Mouse (Mus musculus) ovary, adult 18-20 months (tissue): Measurements from ENCODE around the gene Lmo3.

Experiments
- DNase-seq: peaks from one replicate; pipeline ENCODE4 v3.0.0; 2022; ENCODE audit warnings: low spot score, mixed read lengths

Gene Lmo3

DNA sequence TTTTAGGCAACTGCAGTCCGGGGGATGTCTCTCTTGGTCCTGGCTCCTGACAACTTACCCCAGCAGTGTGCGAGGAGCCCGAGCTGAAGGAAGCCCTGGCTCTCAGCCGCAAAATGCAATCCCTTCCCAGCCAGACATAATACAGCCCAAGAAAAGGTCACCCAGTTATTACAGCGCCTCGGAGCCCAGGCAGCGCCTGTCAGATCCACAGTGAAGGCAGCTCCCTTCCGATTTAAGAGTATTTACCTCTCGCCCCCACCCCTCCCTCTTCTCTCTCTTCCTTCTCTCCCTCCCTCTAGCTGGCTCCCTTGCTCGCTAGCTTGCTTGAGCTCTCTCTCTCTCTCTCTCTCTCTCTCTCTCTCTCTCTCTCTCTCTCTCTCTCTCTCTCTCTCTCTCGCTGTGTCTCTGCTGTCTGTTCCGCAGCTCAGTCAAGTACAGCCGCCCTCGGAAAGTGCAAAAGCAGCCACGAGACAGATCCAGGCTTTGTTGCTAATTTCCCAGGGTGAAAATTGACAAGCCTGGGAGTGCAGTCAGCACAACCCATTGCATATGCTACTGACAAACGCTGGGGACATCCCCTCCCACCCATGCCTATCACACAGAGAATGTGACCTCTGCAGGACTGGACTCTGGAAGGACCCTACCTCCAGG lies 159.0 kb downstream of the Lmo3 start:
- DNase-seq = no peak

DNA sequence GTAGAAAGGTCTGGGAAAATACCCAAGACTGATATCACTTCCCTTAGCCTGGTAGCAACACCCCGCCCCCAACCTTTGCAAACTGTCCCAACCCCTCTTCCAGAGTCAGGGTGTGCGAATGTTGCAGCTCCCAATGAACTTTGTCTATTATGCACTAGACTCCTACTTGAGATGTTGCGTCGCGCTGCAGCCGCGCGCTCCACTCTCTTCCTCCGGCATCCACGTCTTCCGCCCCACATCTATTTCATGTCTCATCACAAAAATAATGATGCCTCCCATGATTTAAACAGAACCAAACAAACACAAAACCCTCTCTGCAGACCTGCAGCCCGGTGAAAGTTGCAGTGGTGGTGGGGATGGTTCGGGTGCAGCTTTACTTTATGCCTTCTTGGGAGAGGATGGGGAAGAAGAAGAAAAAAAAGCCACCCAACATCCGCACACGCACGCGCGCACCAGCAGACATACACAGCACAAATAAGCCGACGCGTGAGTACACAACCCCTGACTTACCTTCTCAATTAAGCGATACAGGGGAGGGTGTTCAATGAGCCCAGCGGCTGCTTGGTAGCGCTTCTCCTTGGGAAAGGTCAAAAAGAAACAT lies 159.7 kb downstream of the Lmo3 start:
- DNase-seq = no peak

DNA sequence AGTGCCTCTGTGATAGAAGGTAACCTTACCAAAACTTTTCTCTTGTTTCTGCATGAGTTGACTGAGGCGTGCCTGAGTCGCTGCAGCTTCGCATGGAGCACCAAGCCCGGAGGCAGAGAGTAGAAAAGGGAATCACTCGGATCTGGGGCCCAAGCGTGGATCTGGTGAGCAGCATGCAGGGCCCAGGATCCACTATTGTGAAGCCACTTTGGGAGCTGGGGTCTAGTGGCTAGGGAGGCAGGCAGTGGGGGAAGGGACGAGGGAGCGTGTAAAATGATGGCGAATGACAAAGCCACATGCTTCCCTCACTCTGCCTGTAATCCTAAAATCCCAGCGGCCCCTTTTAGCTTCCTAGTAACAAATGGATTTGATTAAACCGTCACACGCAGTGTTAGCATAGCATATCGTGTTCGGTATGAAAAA lies 160.6 kb downstream of the Lmo3 start:
- no peak for DNase-seq

DNA sequence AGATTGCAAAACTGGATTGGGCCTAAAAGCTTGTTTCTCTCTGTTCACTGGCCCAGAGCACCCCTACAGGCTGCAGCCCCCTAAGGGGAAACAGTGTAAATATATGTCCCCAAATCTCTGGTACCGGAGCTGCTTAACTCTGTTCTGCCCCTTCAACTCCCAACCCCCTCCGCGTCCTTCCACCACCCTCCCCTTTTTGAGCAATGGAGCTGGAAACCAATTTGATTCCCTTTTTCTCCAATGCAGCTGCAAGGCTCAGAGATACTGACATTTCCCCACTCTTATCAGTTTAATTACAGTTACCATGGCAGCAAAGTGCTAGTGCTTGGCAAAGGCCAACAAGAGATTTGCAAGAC lies 161.3 kb downstream of the Lmo3 start:
- no peak for DNase-seq

DNA sequence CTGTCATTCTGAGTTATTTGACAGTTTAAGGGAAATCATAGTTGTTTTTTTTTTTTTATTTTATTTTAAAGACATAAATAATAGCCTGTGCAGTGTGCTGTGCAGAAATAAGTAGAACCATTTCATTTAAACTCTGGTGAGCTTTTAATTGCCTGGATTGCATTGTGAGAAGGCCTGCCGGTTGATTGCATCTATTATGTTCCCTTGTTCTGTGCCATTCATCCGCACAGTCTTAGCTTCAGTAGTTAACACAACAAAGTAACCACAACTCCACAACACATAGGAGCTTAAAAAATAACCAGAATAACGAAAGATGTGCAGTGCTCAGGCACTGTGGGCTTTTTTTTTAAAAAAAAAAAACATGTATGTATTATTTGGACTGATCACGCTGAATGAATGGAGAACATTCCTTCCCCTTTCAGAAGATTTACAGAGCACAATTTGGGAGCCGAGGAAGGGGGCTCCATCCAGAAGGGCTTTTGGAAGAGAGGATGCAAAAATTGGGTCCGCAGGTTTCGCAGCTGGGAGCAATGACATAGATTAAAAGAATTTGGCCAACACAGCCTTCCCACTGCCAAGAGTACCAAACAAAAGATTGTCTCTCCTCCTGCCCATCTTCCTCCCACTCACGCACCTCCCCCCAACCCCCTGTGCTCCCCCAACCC lies 161.8 kb downstream of the Lmo3 start:
- DNase-seq = no peak

DNA sequence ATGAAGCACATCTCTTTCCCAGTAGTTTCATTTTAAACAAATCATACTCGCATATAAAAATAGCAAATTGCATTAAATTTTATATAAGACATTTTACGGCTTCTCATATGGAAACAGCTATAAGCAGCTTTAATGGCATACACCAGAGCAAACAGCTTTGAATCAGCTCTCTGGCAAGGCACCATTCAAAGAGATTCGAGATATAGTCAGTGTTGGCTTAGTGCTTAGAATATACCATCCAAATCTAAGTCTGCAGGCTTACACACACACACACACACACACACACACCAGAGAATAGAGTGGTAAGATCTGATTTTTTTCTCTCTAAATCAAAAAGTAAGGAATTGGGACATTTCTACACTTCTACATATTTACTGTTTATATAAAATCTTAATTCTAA lies 169.7 kb downstream of the Lmo3 start:
- no peak for DNase-seq

DNA sequence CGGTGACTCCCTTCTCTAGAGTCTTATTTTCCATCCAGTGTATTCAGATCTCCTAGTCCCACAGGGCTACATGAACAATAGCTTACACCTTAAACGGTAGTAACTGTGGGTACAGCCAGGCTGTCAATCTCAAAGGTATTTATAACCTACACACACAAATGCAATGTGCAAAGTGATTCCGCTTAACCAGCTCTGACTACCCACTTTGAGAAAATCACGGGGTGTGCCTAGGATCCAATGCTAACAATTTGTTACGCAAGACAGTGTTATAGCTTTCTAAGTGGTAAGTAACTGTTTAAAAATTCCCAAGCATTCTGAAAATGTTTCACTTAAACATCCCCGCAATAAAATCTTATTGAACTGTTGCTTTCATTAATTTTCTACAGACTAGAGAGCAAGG lies 179.7 kb downstream of the Lmo3 start:
- DNase-seq = no peak

DNA sequence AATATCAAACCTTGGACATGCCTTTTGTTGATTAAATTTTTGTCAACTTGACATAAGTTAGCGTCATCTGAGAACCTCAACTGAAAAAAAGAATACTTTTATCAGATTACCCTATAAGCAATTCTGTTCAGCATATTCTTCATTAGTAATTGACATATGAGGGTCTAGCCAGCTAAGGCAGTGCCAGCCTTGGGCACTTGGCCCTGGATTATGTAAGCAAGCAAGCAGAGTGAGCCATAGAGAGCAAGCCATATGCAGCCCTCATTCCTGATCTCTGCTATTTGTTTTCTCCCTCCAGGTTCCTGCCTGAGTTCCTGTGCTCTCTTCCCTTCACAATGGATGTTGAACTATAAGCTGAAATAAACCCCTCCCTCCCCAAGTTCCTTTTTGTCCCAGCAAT lies 182.9 kb downstream of the Lmo3 start:
- no peak for DNase-seq

DNA sequence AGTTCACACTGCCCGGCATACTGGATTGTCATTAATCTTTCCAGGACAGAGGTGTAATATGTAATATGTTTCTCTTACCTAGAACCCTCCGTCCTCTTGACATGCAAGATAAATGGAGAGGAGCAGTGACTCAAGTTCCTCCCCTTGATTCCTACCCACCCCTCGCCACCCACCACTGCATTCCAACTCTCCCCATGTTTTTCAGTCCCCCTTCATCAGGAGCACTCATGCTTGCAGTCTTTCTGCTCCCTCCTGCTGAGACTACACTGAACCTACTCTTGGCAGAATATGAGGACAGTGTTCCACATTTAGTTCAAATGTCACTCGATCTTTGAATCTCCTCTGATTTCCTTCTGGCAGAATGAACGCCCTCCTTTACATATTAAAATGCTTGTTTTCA lies 190.7 kb downstream of the Lmo3 start:
- DNase-seq = no peak

DNA sequence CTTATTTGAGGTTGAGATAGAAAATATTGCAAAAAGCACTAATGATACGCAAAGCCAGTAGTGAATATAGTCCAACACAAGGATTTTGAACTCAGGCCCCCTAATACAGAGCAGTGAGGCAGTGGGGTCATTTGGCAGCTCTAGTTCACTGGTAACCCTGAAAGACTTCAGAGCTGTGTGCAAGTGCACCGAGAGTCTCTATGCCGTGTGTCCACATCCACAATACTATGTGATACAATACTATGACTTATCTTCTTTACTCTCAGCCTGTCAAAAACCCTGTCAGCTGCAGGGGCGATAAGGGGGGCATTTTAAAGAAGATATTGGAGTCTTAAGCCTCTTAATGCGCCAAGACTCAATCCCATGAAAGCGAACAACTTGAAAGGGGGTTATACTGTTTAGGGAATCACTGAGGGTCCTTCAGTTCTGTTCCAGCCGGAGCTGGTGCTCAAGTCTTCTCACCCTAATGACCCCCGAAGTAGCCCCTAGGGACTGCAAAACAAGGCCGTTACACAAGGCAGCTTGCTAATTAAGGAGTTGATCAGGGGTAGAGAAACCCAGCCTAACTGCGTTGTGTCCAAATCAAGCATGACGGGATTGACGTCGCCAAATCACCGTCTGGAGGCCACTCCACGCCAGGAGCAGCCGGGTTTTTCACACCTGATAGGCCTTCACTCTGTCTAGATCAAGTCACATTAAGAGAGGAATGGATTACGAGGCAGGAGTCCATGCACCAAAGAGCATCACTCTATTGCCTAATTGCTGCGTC lies 193.4 kb downstream of the Lmo3 start:
- no peak for DNase-seq

DNA sequence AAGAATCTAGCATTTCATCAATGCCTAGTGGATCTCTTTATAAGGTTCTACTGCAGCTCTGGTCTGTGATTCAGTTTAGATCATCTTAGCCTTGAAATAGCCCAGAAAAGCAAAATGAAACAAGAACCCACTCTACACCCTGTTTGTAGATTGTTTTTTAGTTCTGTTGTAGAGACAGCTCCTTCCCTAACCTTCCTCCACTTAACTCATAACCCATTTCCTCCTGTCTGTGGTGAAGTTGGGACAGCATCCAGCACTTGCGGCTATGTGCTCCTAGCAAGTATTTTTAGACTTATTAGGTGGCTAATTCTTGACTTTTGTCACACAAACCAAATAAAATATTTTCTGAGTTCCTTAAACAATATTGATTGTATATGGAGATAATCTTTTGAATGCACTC lies 198.6 kb downstream of the Lmo3 start:
- no peak for DNase-seq

DNA sequence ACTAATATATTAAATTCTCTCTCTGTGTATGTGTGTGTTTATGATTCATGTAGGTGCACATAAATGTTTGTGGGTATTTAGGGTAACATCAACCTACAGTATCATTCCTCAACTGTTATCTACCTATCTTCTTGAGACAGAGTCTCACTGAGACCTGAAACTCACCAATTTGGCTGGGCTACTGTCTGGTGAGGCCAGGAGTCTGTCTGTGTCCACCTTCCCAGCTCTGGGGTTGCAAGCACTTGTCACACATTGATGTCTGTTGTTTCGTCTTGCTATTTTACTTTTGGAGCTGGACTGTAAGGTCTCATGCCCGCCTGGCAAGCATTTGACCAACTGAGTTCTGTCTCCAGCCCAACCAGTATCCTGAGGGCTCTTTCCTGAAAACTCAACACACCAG lies 210.6 kb downstream of the Lmo3 start:
- DNase-seq = no peak

DNA sequence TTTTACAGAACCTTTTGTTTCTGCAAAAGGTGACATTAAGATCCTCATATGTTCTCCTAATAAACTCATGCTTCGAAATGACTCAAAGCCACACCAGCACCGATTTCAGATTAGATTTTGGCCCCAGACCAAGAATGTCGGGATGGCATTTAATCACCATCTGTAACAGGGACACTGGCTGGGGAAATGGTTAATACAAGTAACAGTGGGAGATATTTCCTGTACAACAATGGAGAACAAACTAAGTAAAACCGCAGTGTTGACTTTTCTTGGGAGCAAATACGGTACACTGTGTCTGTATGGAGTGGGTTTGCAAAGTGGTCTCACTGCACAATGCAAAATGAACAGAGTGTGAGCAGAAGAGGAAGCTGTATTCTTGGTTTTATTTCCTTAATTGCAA lies 217.7 kb downstream of the Lmo3 start:
- DNase-seq = no peak

DNA sequence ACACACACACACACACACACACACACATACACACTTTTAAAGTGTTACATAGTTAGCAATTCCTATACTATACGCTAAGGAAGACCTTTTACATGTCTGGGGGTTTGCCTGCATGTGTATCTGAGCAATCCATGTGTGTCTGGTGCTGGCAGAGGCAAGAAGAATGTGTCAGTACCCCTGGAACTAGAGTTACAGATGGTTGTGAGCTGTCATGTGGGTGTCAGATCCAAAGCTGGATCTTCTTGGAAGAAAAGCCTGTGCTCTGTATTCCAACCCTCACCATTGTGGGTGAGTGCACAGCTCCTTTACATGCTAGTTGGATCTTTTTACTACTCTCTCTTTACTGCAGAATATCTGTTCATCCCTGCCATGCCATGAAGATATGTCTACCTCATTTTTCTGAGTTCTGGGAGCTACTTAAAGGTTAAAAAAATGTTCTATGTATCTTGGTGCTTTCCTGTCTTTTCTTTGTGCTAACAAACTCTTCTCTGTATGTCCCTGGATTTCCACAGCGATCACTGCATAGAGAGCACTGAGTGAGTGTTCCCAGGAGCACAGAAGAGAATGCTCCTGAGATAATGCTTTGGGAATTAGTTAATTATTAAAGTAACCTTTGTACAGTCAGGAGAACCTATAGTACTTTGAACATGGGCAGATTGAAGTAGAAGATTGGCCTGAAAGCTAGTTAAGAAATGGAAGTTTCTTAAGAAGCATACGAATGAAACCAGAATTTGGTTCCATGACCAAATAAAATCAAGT lies 231.0 kb downstream of the Lmo3 start:
- no peak for DNase-seq

DNA sequence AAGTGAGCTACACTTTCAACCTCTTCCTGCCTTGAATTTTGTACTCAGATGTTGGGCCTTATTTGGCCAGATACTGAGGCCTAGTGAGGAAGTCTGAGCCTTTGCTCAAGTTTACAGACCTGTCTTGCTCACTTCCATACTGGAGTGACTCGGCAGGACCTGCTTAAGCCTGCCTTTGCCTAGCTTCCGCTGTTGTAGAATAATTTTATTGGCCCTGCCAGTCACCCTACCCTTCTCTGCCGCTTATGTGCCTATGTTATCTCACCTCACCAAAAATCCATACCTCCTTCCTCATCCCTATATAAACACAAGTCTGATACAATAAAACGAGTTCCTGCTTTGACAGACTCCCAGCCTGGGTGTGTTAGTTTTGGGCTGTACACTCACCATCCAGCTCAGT lies 235.2 kb downstream of the Lmo3 start:
- DNase-seq = no peak

DNA sequence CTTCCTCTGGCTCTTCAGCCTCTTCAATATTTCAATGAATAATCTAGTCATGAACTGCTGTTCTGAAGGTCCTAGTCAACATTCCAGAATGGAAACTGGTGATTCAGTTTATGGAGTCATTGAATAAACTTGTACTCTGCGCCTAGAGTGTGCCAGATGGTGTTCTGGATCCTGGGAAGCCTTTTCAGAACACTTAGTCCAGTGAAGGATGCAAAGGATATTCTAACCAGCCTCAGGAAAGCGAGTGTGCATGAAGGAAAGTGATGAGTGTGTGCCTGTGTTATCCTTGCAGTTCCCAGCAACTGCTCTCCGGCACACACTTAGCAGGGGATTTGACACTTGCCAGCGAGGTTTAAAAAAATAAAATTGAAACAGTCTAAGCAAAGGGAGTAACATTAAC lies 245.9 kb downstream of the Lmo3 start:
- no peak for DNase-seq

DNA sequence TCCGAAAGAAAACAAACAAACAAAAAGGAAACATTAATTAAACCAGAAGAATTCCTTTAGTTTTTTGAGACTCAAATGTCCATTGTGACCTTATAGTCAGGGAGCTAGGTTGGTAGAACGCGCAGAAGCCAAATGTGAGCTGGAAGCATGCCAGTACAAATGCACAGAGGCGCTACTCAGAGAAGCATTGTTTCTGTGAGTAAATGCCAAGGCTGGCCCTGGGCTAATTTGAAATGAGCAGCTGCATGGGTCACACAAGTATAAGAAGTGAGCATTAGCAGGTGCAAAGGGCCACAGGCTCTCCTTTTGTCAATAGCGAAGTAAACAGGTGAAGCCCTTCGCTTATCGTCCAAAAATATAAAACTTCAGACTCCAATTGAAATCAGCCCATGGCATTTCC lies 247.8 kb downstream of the Lmo3 start:
- DNase-seq = no peak

DNA sequence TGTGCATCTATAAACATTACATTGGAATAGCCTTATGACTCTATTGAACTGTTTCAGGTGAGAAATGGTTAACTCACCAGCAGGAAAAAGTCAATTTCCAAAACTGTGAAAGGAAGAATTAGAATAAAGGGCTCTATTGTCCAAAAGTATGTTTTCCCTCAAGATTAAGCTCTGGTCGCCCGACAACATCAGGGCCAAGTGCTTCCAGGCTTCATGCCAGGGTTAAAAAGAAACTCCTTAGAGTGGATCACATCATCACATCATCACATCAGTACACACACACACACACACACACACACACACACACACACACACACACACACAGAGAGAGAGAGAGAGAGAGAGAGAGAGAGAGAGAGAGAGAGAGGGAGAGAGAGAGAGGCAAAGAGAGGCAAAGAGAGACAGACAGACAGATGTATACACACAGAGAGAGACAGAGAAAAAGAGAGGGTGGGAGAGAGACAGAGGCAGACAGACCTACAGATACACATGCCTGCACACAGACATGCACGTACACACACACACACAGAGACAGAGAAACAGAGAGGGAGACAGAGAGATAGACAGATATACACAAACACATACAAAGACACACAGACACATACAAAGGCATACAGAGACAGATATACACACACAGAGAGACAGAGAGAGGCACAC lies 255.9 kb downstream of the Lmo3 start:
- no peak for DNase-seq

DNA sequence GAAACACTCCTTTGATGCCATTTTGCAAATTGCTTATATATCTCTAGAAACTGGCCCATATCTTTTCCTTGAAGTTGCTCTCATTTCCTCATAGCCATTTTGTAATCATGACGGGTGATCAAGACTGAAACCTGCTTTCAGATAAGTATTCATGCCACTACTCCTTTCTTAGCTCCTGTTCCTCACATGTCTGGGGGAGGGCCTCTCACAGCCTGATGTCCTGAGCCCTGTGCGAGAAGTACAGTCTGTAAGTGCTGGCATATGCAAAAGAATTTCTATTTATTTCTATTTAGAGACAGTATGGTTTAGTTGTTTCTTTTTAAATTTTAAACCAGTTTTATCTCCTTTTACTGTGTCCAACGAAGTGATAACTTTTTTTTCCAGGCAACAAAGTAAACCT lies 256.6 kb downstream of the Lmo3 start:
- no peak for DNase-seq

DNA sequence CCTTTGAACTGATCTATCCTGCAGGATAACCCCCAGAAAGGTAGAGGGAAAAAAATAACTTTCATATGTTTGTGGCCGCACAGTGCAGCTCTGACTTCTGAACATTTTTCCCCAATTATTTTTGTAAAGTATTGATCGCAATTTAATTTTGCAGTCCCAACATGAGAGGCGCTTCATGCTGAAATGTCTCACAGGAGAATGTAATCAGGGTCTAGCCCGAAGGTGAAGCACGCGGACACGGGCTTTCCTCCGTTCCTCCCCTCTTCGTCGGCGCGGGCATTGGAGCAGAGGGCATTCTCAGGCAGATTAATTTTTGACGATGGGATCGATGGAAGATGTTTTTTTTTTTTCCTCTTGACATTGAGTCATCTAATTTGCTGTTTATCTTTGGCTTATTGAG lies 258.4 kb downstream of the Lmo3 start:
- no peak for DNase-seq

DNA sequence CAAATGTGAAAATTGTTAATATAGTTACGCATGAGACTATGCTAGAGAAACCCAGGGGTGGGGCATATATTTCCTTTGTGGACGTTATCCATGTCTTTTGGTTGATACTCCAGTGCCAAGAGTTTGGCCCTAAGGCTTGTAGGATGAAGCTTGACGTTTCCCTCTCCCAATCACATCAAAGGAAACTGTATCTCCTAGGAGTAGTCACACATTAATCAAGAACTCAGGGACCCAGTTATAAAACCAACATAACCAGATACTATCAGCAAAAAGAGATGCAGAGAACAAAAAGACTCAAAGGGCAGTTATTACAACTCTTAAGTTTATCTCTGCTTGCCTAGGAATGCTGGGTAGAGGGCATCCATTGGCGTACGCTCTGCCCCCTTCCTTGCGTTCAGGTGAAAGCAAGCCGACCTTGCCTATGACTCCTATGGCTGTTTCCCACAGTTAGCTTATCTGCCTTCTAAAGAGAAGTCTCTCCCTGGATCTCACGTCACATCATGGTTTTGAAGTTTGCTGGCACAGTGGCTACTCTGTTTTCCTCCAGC lies 261.5 kb downstream of the Lmo3 start:
- DNase-seq = no peak
